ENCODE assay signal across 8 mouse cellular contexts in genomic region chr1:77514325-77514962, GRCm38 (mm10). TPM values are rescaled to one million over a fixed set of nuclear protein-coding genes. Genes with fewer than 3 reads are reported as not detected.
A peak's percentile ranks its signal among the peaks of the same experiment; 100 is the strongest.
DNase-seq lines count a peak whose midpoint lies in the region; ATAC-seq lines count a peak whose summit lies in the region.

No protein-coding gene starts in this region.

- peak overlapping the region; percentile 70 for H3K4me3 ChIP-seq in intestine, embryonic 16.5 days (ENCODE audit: low read length)
- H3K4me3 ChIP-seq in liver, embryonic 11.5 days (ENCODE audit: low read depth, low read length), result peak overlapping the region; percentile 62
- peak overlapping the region; percentile 66 for H3K4me3 ChIP-seq in midbrain, embryonic 15.5 days

- peaks cover 21% of the 10 kb centered on the region for H3K4me1 ChIP-seq in intestine, embryonic 16.5 days (ENCODE audit: control insufficient read depth, insufficient read depth, low read length)
- peaks cover 2% of the 10 kb centered on the region; the same call in 1 of the 2 replicates for H3K4me1 ChIP-seq in liver, embryonic 11.5 days (replicated peaks; ENCODE audit: control insufficient read depth, insufficient read depth, low read length)
- peaks cover 42% of the 10 kb centered on the region for H3K4me1 ChIP-seq in midbrain, embryonic 15.5 days

- ATAC-seq in frontal cortex, adult (ENCODE audit: low TSS enrichment), result peak; percentile 28
- ATAC-seq in granulocyte monocyte progenitor cell, adult 5-6 weeks (replicated peaks; ENCODE audit: poor library complexity, severe bottlenecking), result peak; percentile 9; the same call in 1 of the 2 replicates
- peak; percentile 45 for ATAC-seq in intestine, embryonic 16.5 days
- peak; percentile 49 for ATAC-seq in liver, embryonic 11.5 days (replicated peaks; ENCODE audit: low FRiP score)
- ATAC-seq in midbrain, embryonic 15.5 days (replicated peaks), result no peak; the same call in none of the 2 replicates

- H3K36me3 ChIP-seq in intestine, embryonic 16.5 days (ENCODE audit: control insufficient read depth, insufficient read depth, low read length), result no peaks in the 10 kb centered on the region
- H3K36me3 ChIP-seq in liver, embryonic 11.5 days (ENCODE audit: control insufficient read depth, insufficient read depth, low read length), result no peaks in the 10 kb centered on the region
- no peaks in the 10 kb centered on the region for H3K36me3 ChIP-seq in midbrain, embryonic 15.5 days (replicated peaks)

- DNase-seq in frontal cortex, adult 2 months (ENCODE audit: extremely low spot score in 1 of 2, low spot score in 1 of 2), result no peak
- DNase-seq in embryo, embryonic 10 days (ENCODE audit: low spot score), result peak; percentile 59
- DNase-seq in liver, embryonic 11.5 days (ENCODE audit: low spot score), result peak; percentile 62
- peak; percentile 39 to 46 for DNase-seq in urinary bladder, postnatal 36 days (ENCODE audit: low spot score in 2 of 2)

- H3K9me3 ChIP-seq in intestine, embryonic 16.5 days (ENCODE audit: control insufficient read depth, low read length), result no peaks in the 10 kb centered on the region
- H3K9me3 ChIP-seq in liver, embryonic 11.5 days (ENCODE audit: control insufficient read depth, low read length), result no peaks in the 10 kb centered on the region
- no peaks in the 10 kb centered on the region for H3K9me3 ChIP-seq in midbrain, embryonic 15.5 days

- H3K9ac ChIP-seq in intestine, embryonic 16.5 days (ENCODE audit: low read depth, low read length), result peak overlapping the region; percentile 69
- peak overlapping the region; percentile 22; the same call in 1 of the 2 replicates for H3K9ac ChIP-seq in liver, embryonic 11.5 days (ENCODE audit: low read depth, low read length)
- peak overlapping the region; percentile 63 for H3K9ac ChIP-seq in midbrain, embryonic 15.5 days

- H3K27me3 ChIP-seq in intestine, embryonic 16.5 days (replicated peaks; ENCODE audit: control insufficient read depth, insufficient read depth, low read length), result no peaks in the 10 kb centered on the region
- peaks cover 37% of the 10 kb centered on the region for H3K27me3 ChIP-seq in liver, embryonic 11.5 days (replicated peaks; ENCODE audit: control insufficient read depth, insufficient read depth, low read length)
- no peaks in the 10 kb centered on the region for H3K27me3 ChIP-seq in midbrain, embryonic 15.5 days (replicated peaks)

- peak overlapping the region; percentile 98 for H3K4me2 ChIP-seq in intestine, embryonic 16.5 days (ENCODE audit: low read depth, low read length)
- H3K4me2 ChIP-seq in liver, embryonic 11.5 days, result peak overlapping the region; percentile 89
- H3K4me2 ChIP-seq in midbrain, embryonic 15.5 days, result peak overlapping the region; percentile 80

- H3K27ac ChIP-seq in intestine, embryonic 16.5 days (ENCODE audit: low read length), result peak overlapping the region; percentile 23
- H3K27ac ChIP-seq in liver, embryonic 11.5 days (ENCODE audit: low read depth, low read length), result no peak overlapping the region; the same call in 1 of the 2 replicates
- H3K27ac ChIP-seq in midbrain, embryonic 15.5 days, result peak overlapping the region; percentile 83

- under 1% methylated on average over 45 of the region's 45 CpGs for WGBS in intestine, embryonic 16.5 days
- WGBS in liver, embryonic 11.5 days, result 1% methylated on average over 45 of the region's 45 CpGs
- WGBS in midbrain, embryonic 15.5 days, result under 1% methylated on average over 45 of the region's 45 CpGs

RNA-seq across cellular contexts. Expression of gene Epha4, which starts 0.4 kb away (rescaled TPM):
- 43.9 and 46.1 TPM in 2 replicates for polyA plus RNA-seq in frontal cortex, adult 2 months (2012; rRNA removed)
- total RNA-seq in granulocyte monocyte progenitor cell, adult 5-6 weeks (2014; fragmentation: Nextera tagmentation), result not detected in 2 replicates
- 0.31 TPM in 1 of 2 replicates, not detected in the other for total RNA-seq in granulocyte monocyte progenitor cell, adult 5-6 weeks (2017)
- polyA plus RNA-seq in intestine, embryonic 16.5 days (2015; fragmentation: Nextera tagmentation; extraction: Ambion mirVana), result 5.0 and 6.0 TPM in 2 replicates
- polyA plus RNA-seq in liver, embryonic 11.5 days (2014; fragmentation: Nextera tagmentation; extraction: Ambion mirVana), result 5.6 and 6.8 TPM in 2 replicates
- polyA plus RNA-seq in midbrain, embryonic 15.5 days (2015; fragmentation: Nextera tagmentation; extraction: Ambion mirVana), result 33.0 and 38.5 TPM in 2 replicates

Comparison
In these comparisons a context has a peak if more than half of its experiments do, and no peak if none do; other contexts are left out.
1. DNase-seq: peak in embryo, embryonic 10 days (single experiment), liver, embryonic 11.5 days (single experiment) and urinary bladder, postnatal 36 days (2 of 2); none in frontal cortex, adult 2 months (0 of 2).
2. Peak in every context shown above with its lines, with median percentiles within 50 percentile points of each other: H3K4me2 ChIP-seq, H3K4me3 ChIP-seq and H3K9ac ChIP-seq.